Mouse (Mus musculus): ENCODE measurements around the gene Snx27.
A peak's percentile ranks its signal among the peaks of the same experiment; 100 is the strongest.

The Snx27 gene

GRCm38 (mm10) chr3:94477444-94477843 lies 105.1 kb downstream of the Snx27 start:
- DNase-seq (ENCODE audit: extremely low spot score) = no peak

GRCm38 (mm10) chr3:94476301-94477035 lies 106.0 kb downstream of the Snx27 start:
- no peak for DNase-seq (ENCODE audit: extremely low spot score)

- DNase-seq (ENCODE audit: extremely low spot score) = no peak
These were observed 108.8 kb downstream of the Snx27 start for GRCm38 (mm10) chr3:94473567-94474232.

- no peak for DNase-seq (ENCODE audit: extremely low spot score)
These were observed 109.4 kb downstream of the Snx27 start for GRCm38 (mm10) chr3:94473115-94473505.

GRCm38 (mm10) chr3:94472447-94473114 lies 109.9 kb downstream of the Snx27 start:
- peak; percentile 80 for DNase-seq (ENCODE audit: extremely low spot score)

GRCm38 (mm10) chr3:94468931-94469330 lies 113.6 kb downstream of the Snx27 start:
- DNase-seq (ENCODE audit: extremely low spot score) = no peak

- DNase-seq (ENCODE audit: extremely low spot score) = no peak
These were observed 116.7 kb downstream of the Snx27 start for GRCm38 (mm10) chr3:94465632-94466430.

GRCm38 (mm10) chr3:94463926-94464578 lies 118.5 kb downstream of the Snx27 start:
- peak; percentile 43 for DNase-seq (ENCODE audit: extremely low spot score)

- DNase-seq (ENCODE audit: extremely low spot score) = no peak
These were observed 122.7 kb downstream of the Snx27 start for GRCm38 (mm10) chr3:94459834-94460233.

GRCm38 (mm10) chr3:94457055-94457454 lies 125.5 kb downstream of the Snx27 start:
- no peak for DNase-seq (ENCODE audit: extremely low spot score)

GRCm38 (mm10) chr3:94456529-94457000 lies 126.0 kb downstream of the Snx27 start:
- DNase-seq (ENCODE audit: extremely low spot score) = peak; percentile 85

GRCm38 (mm10) chr3:94449377-94449776 lies 133.1 kb downstream of the Snx27 start:
- no peak for DNase-seq (ENCODE audit: extremely low spot score)
